Mouse (Mus musculus) liver, embryonic 15.5 days (tissue): Measurements from ENCODE around the gene Prkci. TPM values are rescaled to one million over a fixed set of nuclear protein-coding genes. Genes with fewer than 3 reads are reported as not detected.

ENCODE experiments used
- ATAC-seq: fragments of 200-750 bp; cut with Nextera tagmentation; 2 replicates; pipeline ENCODE4 v1.8.0; 2017; ENCODE audit warnings: moderate number of reproducible peaks, mild to moderate bottlenecking, moderate library complexity; ENCODE audit not compliant: insufficient read depth
- H3K27ac ChIP-seq: fragments of 300-500 bp; sonication (generic); replicated peaks from 2 replicates; pipeline ENCODE4 v1.5.1; 2015; ENCODE audit warnings: mild to moderate bottlenecking, inconsistent platforms
- H3K27me3 ChIP-seq: fragments of 300-500 bp; sonication (generic); 2 replicates; pipeline ENCODE4 v1.6.1; 2015; ENCODE audit warnings: mild to moderate bottlenecking, inconsistent platforms
- H3K36me3 ChIP-seq: fragments of 300-500 bp; sonication (generic); replicated peaks from 2 replicates; pipeline ENCODE4 v1.6.1; 2015; ENCODE audit warnings: moderate library complexity, mild to moderate bottlenecking, inconsistent platforms
- H3K4me1 ChIP-seq: fragments of 300-500 bp; sonication (generic); replicated peaks from 2 replicates; pipeline ENCODE4 v1.6.1; 2015; ENCODE audit warnings: inconsistent platforms
- H3K4me2 ChIP-seq: fragments of 300-500 bp; sonication (generic); 2 replicates; pipeline ENCODE4 v1.6.1; 2015; ENCODE audit warnings: moderate library complexity, mild to moderate bottlenecking, inconsistent platforms
- H3K4me3 ChIP-seq: fragments of 300-500 bp; sonication (generic); replicated peaks from 2 replicates; pipeline ENCODE4 v1.5.1; 2015; ENCODE audit warnings: mild to moderate bottlenecking, inconsistent platforms
- H3K9ac ChIP-seq: fragments of 300-500 bp; sonication (generic); 2 replicates; pipeline ENCODE4 v1.6.1; 2015; ENCODE audit warnings: moderate library complexity, mild to moderate bottlenecking, inconsistent platforms
- H3K9me3 ChIP-seq: fragments of 300-500 bp; sonication (generic); replicated peaks from 2 replicates; pipeline ENCODE4 v1.6.1; 2016; ENCODE audit warnings: inconsistent platforms
- WGBS: fragments of 180-500 bp; shearing (Covaris S2); methylation state at CpG from one replicate; pipeline ENCODE4 v1.1.7; 2015; ENCODE audit warnings: mixed read lengths; ENCODE audit not compliant: insufficient replicate concordance; 5-methylcytosine and 5-hydroxymethylcytosine counted together
- polyA plus RNA-seq: library from polyadenylated mRNA; unstranded; fragments of >200 nt; fragmentation: Nextera tagmentation; extraction: Ambion mirVana; gene quantifications from 2 replicates; pipeline ENCODE4 v1.2.1, GENCODE M21; 2015

Gene Prkci
- polyA plus RNA-seq, 1 experiment from 2014 or later: 5.1 TPM

GRCm38 (mm10) chr3:31047263-31047662, 51.7 kb downstream of the Prkci start:
- H3K27me3 ChIP-seq: no peaks in the 10 kb centered on the region
- no peak overlapping the region for H3K27ac ChIP-seq
- WGBS: 57% methylated on average over 3 of the region's 3 CpGs

GRCm38 (mm10) chr3:31049087-31049486, 53.5 kb downstream of the Prkci start:
- Histone ChIP-seq H3K4me2 (no peak overlapping the region), H3K9me3 (no peaks in the 10 kb centered on the region), H3K4me1 (no peaks in the 10 kb centered on the region), H3K27me3 (no peaks in the 10 kb centered on the region), H3K4me3 (no peak overlapping the region), H3K9ac (no peak overlapping the region), H3K36me3 (no peaks in the 10 kb centered on the region), H3K27ac (no peak overlapping the region)
- ATAC-seq: no peak
- 62% methylated on average over 5 of the region's 5 CpGs for WGBS

More at GRCm38 (mm10) chr3:31047263-31047662, 51.7 kb downstream of the Prkci start:
- no peak overlapping the region for H3K9ac ChIP-seq
- no peak overlapping the region for H3K4me3 ChIP-seq
- H3K4me2 ChIP-seq: no peak overlapping the region
- ATAC-seq: no peak
- H3K36me3 ChIP-seq: no peaks in the 10 kb centered on the region
- no peaks in the 10 kb centered on the region for H3K4me1 ChIP-seq
- no peaks in the 10 kb centered on the region for H3K9me3 ChIP-seq

DNA sequence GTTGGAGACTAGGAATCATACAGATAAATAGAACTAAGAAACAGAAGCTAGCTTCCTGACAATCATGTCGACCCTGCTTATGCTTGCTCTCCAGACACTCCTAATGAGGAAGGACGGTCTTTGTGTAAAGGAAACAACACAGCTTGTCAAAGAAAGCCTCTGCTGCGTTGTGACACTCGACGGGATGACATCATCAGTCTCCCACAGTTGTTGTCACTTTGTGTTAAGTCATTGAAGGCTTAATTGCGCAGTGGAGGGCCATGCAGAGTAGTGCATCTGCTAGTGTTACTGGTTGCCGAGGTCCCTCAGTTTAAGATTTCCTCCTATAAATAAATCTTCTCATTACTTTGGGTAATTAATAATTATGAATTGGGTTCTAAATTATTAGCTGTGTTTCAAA, 54.8 kb downstream of the Prkci start:
- H3K36me3 ChIP-seq: no peaks in the 10 kb centered on the region

DNA sequence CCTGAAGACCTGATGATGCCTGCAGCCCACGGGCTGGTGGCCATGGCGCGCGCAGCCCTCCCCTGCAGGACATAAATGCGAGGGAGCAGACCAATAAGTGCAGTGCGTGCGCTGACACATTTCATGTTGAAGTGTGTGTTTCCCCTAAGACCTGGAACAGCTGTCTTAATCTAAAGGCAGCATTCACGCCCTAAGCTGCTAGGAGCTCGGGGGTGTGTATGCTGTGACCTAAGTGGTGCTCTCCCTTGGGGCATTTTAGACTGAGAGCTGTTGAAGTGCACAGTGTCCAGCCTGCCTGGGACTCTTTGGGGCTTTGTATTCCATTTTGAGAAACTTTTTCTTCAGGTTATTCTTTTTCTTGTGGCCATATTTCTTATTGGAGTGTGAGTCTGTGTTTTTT, 56.2 kb downstream of the Prkci start:
- Histone ChIP-seq H3K9ac (no peak overlapping the region), H3K4me3 (no peak overlapping the region), H3K4me1 (peaks cover 6% of the 10 kb centered on the region), H3K36me3 (no peaks in the 10 kb centered on the region), H3K9me3 (no peaks in the 10 kb centered on the region), H3K27ac (no peak overlapping the region), H3K4me2 (no peak overlapping the region), H3K27me3 (no peaks in the 10 kb centered on the region)
- no peak for ATAC-seq
- WGBS: 81% methylated on average over 9 of the region's 9 CpGs

More for the DNA sequence above, 54.8 kb downstream of the Prkci start:
- H3K4me2 ChIP-seq: no peak overlapping the region
- no peaks in the 10 kb centered on the region for H3K4me1 ChIP-seq
- no peak overlapping the region for H3K9ac ChIP-seq
- 58% methylated on average over 7 of the region's 7 CpGs for WGBS
- no peak for ATAC-seq
- no peaks in the 10 kb centered on the region for H3K27me3 ChIP-seq
- H3K4me3 ChIP-seq: no peak overlapping the region
- H3K9me3 ChIP-seq: no peaks in the 10 kb centered on the region
- no peak overlapping the region for H3K27ac ChIP-seq

DNA sequence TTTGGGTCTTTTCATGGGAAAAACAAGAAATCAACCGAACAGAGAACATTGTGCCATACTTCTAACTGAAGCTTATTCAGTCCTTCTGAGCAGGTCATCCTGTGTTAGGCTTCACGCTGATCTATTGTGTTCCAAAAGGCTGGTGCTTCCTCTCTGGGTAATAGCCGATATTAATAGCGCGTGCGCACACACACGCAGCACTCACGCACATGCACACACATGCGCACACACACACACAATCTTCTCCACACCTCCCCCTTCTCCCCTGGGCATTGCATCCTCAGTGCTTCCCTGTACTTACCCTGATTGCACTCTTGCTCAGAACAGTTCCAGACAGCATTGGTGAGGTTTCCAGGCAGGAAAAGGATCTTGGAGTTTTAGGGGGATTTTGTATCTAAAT, 57.6 kb downstream of the Prkci start:
- no peak overlapping the region for H3K9ac ChIP-seq
- no peaks in the 10 kb centered on the region for H3K27me3 ChIP-seq
- no peak overlapping the region for H3K4me2 ChIP-seq
- ATAC-seq: no peak
- H3K4me3 ChIP-seq: no peak overlapping the region
- no peaks in the 10 kb centered on the region for H3K9me3 ChIP-seq
- 88% methylated on average over 9 of the region's 9 CpGs for WGBS
- no peaks in the 10 kb centered on the region for H3K36me3 ChIP-seq
- no peak overlapping the region for H3K27ac ChIP-seq
- H3K4me1 ChIP-seq: peaks cover 11% of the 10 kb centered on the region

DNA sequence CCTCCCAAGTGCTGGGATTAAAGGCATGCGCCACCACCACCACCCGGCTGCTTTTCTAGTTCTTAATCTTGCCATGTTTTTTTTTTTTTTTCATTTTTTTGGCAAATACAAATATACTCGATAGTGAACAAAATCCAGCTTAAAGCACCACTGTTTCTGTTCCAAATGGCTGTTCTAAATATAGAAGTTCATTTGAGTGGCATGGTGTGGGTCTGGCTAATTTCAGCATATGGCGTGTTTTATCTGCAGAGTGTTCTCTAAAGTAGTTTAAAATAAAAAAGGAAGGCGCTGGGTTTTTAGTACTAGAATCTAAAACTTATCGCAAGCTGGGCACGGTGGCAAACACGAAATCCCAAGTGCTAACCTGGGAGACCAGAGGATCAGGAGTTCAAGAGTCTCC, 59.3 kb downstream of the Prkci start:
- Histone ChIP-seq H3K9ac (no peak overlapping the region), H3K4me3 (no peak overlapping the region), H3K27me3 (no peaks in the 10 kb centered on the region), H3K36me3 (no peaks in the 10 kb centered on the region), H3K9me3 (no peaks in the 10 kb centered on the region), H3K4me1 (peaks cover 11% of the 10 kb centered on the region), H3K27ac (no peak overlapping the region), H3K4me2 (no peak overlapping the region)
- 78% methylated on average over 8 of the region's 8 CpGs for WGBS
- no peak for ATAC-seq

DNA sequence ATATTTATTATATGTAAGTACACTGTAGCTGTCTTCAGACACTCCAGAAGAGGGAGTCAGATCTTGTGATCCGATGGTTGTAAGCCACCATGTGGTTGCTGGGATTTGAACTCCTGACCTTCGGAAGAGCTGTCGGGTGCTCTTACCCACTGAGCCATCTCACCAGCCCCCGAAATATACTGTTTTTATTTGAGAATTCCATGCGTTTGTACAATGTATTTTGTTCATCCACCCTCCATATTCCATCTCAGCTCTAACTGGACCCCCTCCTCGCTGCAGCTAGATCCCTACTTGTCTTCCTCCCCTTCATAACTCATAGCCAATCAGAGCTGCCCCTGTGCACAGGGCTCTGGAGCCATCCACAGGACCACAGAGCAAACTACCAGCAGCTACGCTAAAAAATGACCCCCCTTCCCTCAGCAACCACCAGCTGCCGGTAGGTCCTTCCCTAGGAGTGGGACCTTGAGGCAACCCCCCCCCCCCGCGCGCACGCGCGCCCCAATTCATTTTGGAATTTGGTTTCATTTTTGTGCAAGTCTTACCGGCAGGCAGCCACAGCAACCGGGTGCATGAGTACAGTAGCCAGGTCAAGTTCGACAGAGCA, 60.6 kb downstream of the Prkci start:
- Histone ChIP-seq H3K4me3 (peak overlapping the region; percentile 61), H3K36me3 (no peaks in the 10 kb centered on the region), H3K27me3 (no peaks in the 10 kb centered on the region), H3K9ac (peak overlapping the region; percentile 23), H3K4me1 (peaks cover 11% of the 10 kb centered on the region), H3K27ac (no peak overlapping the region), H3K9me3 (no peaks in the 10 kb centered on the region), H3K4me2 (peak overlapping the region; percentile 76)
- ATAC-seq: peak; percentile 21
- 18% methylated on average over 17 of the region's 17 CpGs for WGBS

GRCm38 (mm10) chr3:31056651-31057627, 61.4 kb downstream of the Prkci start:
- ATAC-seq: peak; percentile 85
- under 1% methylated on average over 30 of the region's 30 CpGs for WGBS
- Histone ChIP-seq H3K9me3 (no peaks in the 10 kb centered on the region), H3K9ac (peak overlapping the region; percentile 46; the same call in 1 of the 2 replicates), H3K4me2 (peak overlapping the region; percentile 76), H3K36me3 (no peaks in the 10 kb centered on the region), H3K4me3 (peak overlapping the region; percentile 61), H3K4me1 (peaks cover 17% of the 10 kb centered on the region), H3K27ac (peak overlapping the region; percentile 70), H3K27me3 (no peaks in the 10 kb centered on the region)

DNA sequence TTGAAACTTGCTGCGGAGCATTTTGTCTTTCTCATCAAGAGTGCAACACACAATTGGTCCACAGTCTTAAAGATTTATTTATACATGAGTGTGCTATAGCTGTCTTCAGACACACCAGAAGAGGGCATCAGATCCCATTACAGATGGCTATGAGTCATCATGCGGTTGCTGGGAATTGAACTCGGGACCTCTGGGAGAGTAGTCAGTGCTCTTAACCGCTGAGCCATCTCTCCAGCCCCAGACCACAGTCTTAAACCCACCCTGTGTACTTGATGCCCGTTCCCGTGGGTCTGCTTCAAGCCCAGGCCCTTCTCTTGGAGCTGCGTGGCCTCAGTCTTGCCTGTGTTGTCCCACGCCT, 65.2 kb downstream of the Prkci start:
- WGBS: 28% methylated on average over 8 of the region's 8 CpGs
- 0 out of 2 replicates have a peak overlapping the region, but pooled peaks have one; percentile 28 for H3K4me3 ChIP-seq
- no peaks in the 10 kb centered on the region for H3K27me3 ChIP-seq

GRCm38 (mm10) chr3:31061103-31061785, 65.7 kb downstream of the Prkci start:
- Histone ChIP-seq H3K27me3 (no peaks in the 10 kb centered on the region), H3K4me3 (peak overlapping the region; percentile 28), H3K9ac (0 out of 2 replicates have a peak overlapping the region, but pooled peaks have one; percentile 4), H3K36me3 (no peaks in the 10 kb centered on the region), H3K9me3 (no peaks in the 10 kb centered on the region), H3K4me1 (peaks cover 15% of the 10 kb centered on the region), H3K27ac (no peak overlapping the region), H3K4me2 (peak overlapping the region; percentile 57)
- no peak for ATAC-seq
- WGBS: 16% methylated on average over 20 of the region's 20 CpGs

More for the DNA sequence above, 65.2 kb downstream of the Prkci start:
- Histone ChIP-seq H3K4me1 (peaks cover 17% of the 10 kb centered on the region), H3K36me3 (no peaks in the 10 kb centered on the region), H3K9me3 (no peaks in the 10 kb centered on the region), H3K27ac (no peak overlapping the region), H3K4me2 (peak overlapping the region; percentile 57), H3K9ac (no peak overlapping the region)
- ATAC-seq: no peak

GRCm38 (mm10) chr3:31061786-31062120, 66.2 kb downstream of the Prkci start:
- no peak overlapping the region for H3K27ac ChIP-seq
- H3K4me1 ChIP-seq: peaks cover 12% of the 10 kb centered on the region
- no peaks in the 10 kb centered on the region for H3K9me3 ChIP-seq
- ATAC-seq: no peak
- no peaks in the 10 kb centered on the region for H3K27me3 ChIP-seq
- peak overlapping the region; percentile 57 for H3K4me2 ChIP-seq
- peak overlapping the region; percentile 28 for H3K4me3 ChIP-seq
- 0 out of 2 replicates have a peak overlapping the region, but pooled peaks have one; percentile 4 for H3K9ac ChIP-seq
- WGBS: 30% methylated on average over 4 of the region's 4 CpGs
- no peaks in the 10 kb centered on the region for H3K36me3 ChIP-seq
